Mouse (Mus musculus) cortical plate, adult 2 months (tissue): ENCODE measurements around the gene Calu.

Source experiments
- CTCF ChIP-seq: fragments of 200-500 bp; IDR thresholded peaks from 2 replicates; pipeline ENCODE4 v1.5.1; 2011; ENCODE audit warnings: mild to moderate bottlenecking, control low read depth, low read length; ENCODE audit not compliant: insufficient read depth; ENCODE audit errors: extremely low read depth
- POLR2A ChIP-seq: fragments of 200-500 bp; IDR thresholded peaks from 2 replicates; pipeline ENCODE4 v1.6.1; 2011; ENCODE audit warnings: mild to moderate bottlenecking, low read length, control low read depth; ENCODE audit not compliant: insufficient read depth; ENCODE audit errors: extremely low read depth

DNA sequence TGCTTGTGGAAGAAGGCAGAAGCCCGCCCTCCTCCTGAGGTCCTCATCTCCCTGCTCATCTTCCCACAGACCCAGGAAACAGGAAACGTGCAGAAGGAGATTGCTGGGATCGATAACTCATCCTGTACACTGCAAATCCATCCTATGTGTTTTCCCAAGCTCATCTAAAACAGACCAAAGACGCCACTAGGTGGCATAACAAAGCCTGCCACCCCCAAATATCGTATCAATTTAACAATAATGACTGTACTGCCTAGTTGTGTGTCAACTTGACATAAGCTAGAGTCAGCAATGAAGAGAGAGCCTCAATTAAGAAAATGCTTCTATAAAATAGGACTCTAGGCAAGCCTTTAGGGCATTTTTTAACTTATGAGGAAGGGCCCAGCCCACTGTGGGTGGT lies 44.1 kb upstream of the Calu start:
- TF ChIP-seq CTCF (no peak), POLR2A (no peak)
